Mouse (Mus musculus): ENCODE measurements at regions not wholly inside any gene's neighbourhood (a gene's known extent, or its start where the extent isn't known, plus 50 kb on each side); places are given as distances from the start of the nearest gene placed in this dataset.
A peak's percentile ranks its signal among the peaks of the same experiment; 100 is the strongest.

- peak in 1 of 2 experiments; percentile 3 for DNase-seq (ENCODE audit: extremely low spot score in 1 of 2, low spot score in 1 of 2)
Observed at GRCm38 (mm10) chr19:50087277-50087676, 591.2 kb downstream of the Sorcs1 start.

- no peak for DNase-seq (ENCODE audit: extremely low spot score in 1 of 2, low spot score in 1 of 2)
Observed at GRCm38 (mm10) chr19:50077427-50078040, 600.9 kb downstream of the Sorcs1 start.

GRCm38 (mm10) chr19:50060448-50060847, 618.0 kb downstream of the Sorcs1 start:
- no peak for DNase-seq (ENCODE audit: extremely low spot score in 1 of 2, low spot score in 1 of 2)

GRCm38 (mm10) chr19:50052910-50053309, 625.5 kb downstream of the Sorcs1 start:
- no peak for DNase-seq (ENCODE audit: extremely low spot score in 1 of 2, low spot score in 1 of 2)

GRCm38 (mm10) chr19:50045761-50046160, 632.7 kb downstream of the Sorcs1 start:
- DNase-seq (ENCODE audit: extremely low spot score in 1 of 2, low spot score in 1 of 2) = no peak

- no peak for DNase-seq (ENCODE audit: extremely low spot score in 1 of 2, low spot score in 1 of 2)
Observed at GRCm38 (mm10) chr19:50013659-50014058, 664.8 kb downstream of the Sorcs1 start.

- no peak for DNase-seq (ENCODE audit: extremely low spot score in 1 of 2, low spot score in 1 of 2)
Observed at GRCm38 (mm10) chr19:50005248-50005647, 673.2 kb downstream of the Sorcs1 start.

- no peak for DNase-seq (ENCODE audit: extremely low spot score in 1 of 2, low spot score in 1 of 2)
Observed at GRCm38 (mm10) chr19:49985826-49986225, 692.6 kb downstream of the Sorcs1 start.

GRCm38 (mm10) chr19:49966284-49966841, 712.1 kb downstream of the Sorcs1 start:
- no peak for DNase-seq (ENCODE audit: extremely low spot score in 1 of 2, low spot score in 1 of 2)

GRCm38 (mm10) chr19:49964679-49965078, 713.8 kb downstream of the Sorcs1 start:
- no peak for DNase-seq (ENCODE audit: extremely low spot score in 1 of 2, low spot score in 1 of 2)

- no peak for DNase-seq (ENCODE audit: extremely low spot score in 1 of 2, low spot score in 1 of 2)
Observed at GRCm38 (mm10) chr19:49958517-49958916, 719.9 kb downstream of the Sorcs1 start.

- peak in 1 of 2 experiments; percentile 7 for DNase-seq (ENCODE audit: extremely low spot score in 1 of 2, low spot score in 1 of 2)
Observed at GRCm38 (mm10) chr19:49931202-49931601, 747.2 kb downstream of the Sorcs1 start.

GRCm38 (mm10) chr19:49911738-49912137, 766.7 kb downstream of the Sorcs1 start:
- DNase-seq (ENCODE audit: extremely low spot score in 1 of 2, low spot score in 1 of 2) = no peak

- DNase-seq (ENCODE audit: extremely low spot score in 1 of 2, low spot score in 1 of 2) = no peak
Observed at GRCm38 (mm10) chr19:49880241-49880640, 798.2 kb downstream of the Sorcs1 start.

- DNase-seq (ENCODE audit: extremely low spot score in 1 of 2, low spot score in 1 of 2) = no peak
Observed at GRCm38 (mm10) chr19:49860761-49861160, 817.7 kb downstream of the Sorcs1 start.

- DNase-seq (ENCODE audit: extremely low spot score in 1 of 2, low spot score in 1 of 2) = no peak
Observed at GRCm38 (mm10) chr19:49855481-49856035, 822.9 kb downstream of the Sorcs1 start.

GRCm38 (mm10) chr19:49841984-49842383, 836.5 kb downstream of the Sorcs1 start:
- no peak for DNase-seq (ENCODE audit: extremely low spot score in 1 of 2, low spot score in 1 of 2)

GRCm38 (mm10) chr19:49839153-49839911, 839.1 kb downstream of the Sorcs1 start:
- DNase-seq (ENCODE audit: extremely low spot score in 1 of 2, low spot score in 1 of 2) = no peak

GRCm38 (mm10) chr19:49830918-49831317, 847.5 kb downstream of the Sorcs1 start:
- DNase-seq (ENCODE audit: extremely low spot score in 1 of 2, low spot score in 1 of 2) = no peak

GRCm38 (mm10) chr19:49805636-49806397, 872.6 kb downstream of the Sorcs1 start:
- DNase-seq (ENCODE audit: extremely low spot score in 1 of 2, low spot score in 1 of 2) = no peak
